In the genomic region with DNA sequence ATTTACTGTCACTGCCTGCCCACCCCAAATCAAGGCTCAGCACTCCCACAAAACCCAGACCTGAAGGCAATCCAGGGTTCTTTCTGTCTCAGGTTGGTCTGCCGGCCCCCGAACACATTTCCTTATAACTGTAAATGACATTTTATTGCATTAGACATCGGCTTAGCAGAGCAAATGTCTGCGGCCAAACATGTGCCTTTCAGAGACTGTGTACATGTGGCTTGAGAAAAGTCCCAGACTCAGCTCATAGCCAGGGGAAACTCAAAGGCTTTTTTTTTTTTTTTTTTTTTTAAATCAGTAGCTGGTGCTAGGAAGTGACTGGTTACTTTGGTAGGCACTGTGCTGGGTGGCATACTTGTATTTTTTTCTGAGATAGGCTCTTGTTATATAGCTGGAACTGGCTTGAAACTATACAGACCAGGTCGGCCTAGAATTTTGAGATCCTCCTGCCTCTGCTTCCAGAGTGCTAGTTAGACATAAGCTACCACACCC, we compare ENCODE assay signal across 8 mouse cellular contexts. TPM values are rescaled to one million over a fixed set of nuclear protein-coding genes. Genes with fewer than 3 reads are reported as not detected.
DNase-seq lines count a peak whose midpoint lies in the region; ATAC-seq and TF ChIP-seq lines count a peak whose summit lies in the region.

No protein-coding gene starts in this region.

- peaks cover 20% of the 10 kb centered on the region for H3K79me2 ChIP-seq in CH12.LX (replicated peaks; ENCODE audit: control insufficient read depth, extremely low read depth, insufficient read depth, poor library complexity, severe bottlenecking)

- peak overlapping the region; percentile 90 for H3K4me3 ChIP-seq in heart, embryonic 10.5 days
- H3K4me3 ChIP-seq in CH12.LX (replicated peaks in 1 of 3; ENCODE audit: low read depth in 2 of 3, low read length in 2 of 3, poor library complexity in 1 of 3): peak overlapping the region; percentile 74 to 97 (median 78)
- H3K4me3 ChIP-seq in hindbrain, embryonic 10.5 days: peak overlapping the region; percentile 77
- no peak overlapping the region for H3K4me3 ChIP-seq in liver, postnatal 0 days (ENCODE audit: low read depth, low read length)

- no peak for TF ChIP-seq POLR2A in CH12.LX (IDR thresholded peaks at IDR 0.05; ENCODE audit: low read depth, low read length)

- 94% methylated on average over 5 of the region's 5 CpGs for WGBS in heart, embryonic 10.5 days
- WGBS in hindbrain, embryonic 10.5 days: 96% methylated on average over 5 of the region's 5 CpGs
- 88% methylated on average over 5 of the region's 5 CpGs for WGBS in liver, postnatal 0 days (ENCODE audit: insufficient replicate concordance)

- H3K4me1 ChIP-seq in heart, embryonic 10.5 days: peaks cover 14% of the 10 kb centered on the region
- H3K4me1 ChIP-seq in CH12.LX (ENCODE audit: control insufficient read depth in 1 of 2, insufficient read depth in 2 of 2): peaks cover 3 to 28% of the 10 kb centered on the region in 2 experiments; a peak in 3 of 4 replicates
- peaks cover 37% of the 10 kb centered on the region for H3K4me1 ChIP-seq in hindbrain, embryonic 10.5 days (replicated peaks)
- peaks cover 16% of the 10 kb centered on the region for H3K4me1 ChIP-seq in liver, postnatal 0 days (ENCODE audit: insufficient read depth)

- dilution Hi-C loops in CH12.LX (cut with MboI; ENCODE audit: extremely low pct_ligation_motif_present, extremely low pct_unique_long_range_greater_than_20kb, low sequenced_read_pairs): no loop called here

- peak overlapping the region; percentile 86 for H3K9ac ChIP-seq in CH12.LX (ENCODE audit: insufficient read depth, low read depth)
- H3K9ac ChIP-seq in liver, postnatal 0 days (replicated peaks): peak overlapping the region; percentile 82; the same call in 1 of the 2 replicates

- TF ChIP-seq RAD21 in CH12.LX (IDR thresholded peaks at IDR 0.05; ENCODE audit: low read depth, low read length): no peak

- no peak for ATAC-seq in liver, postnatal 0 days

- no peaks in the 10 kb centered on the region for H3K27me3 ChIP-seq in heart, embryonic 10.5 days (ENCODE audit: insufficient read depth, poor library complexity, severe bottlenecking)
- H3K27me3 ChIP-seq in CH12.LX (replicated peaks): no peaks in the 10 kb centered on the region
- no peaks in the 10 kb centered on the region for H3K27me3 ChIP-seq in hindbrain, embryonic 10.5 days (ENCODE audit: insufficient read depth, poor library complexity, severe bottlenecking)
- no peaks in the 10 kb centered on the region for H3K27me3 ChIP-seq in liver, postnatal 0 days (ENCODE audit: insufficient read depth, low read length)

- TF ChIP-seq CTCF in CH12.LX (conservative IDR thresholded peaks at IDR 0.05 in 1 of 2, IDR thresholded peaks at IDR 0.05 in 1 of 2; ENCODE audit: low read depth in 2 of 2, low read length in 2 of 2): no peak
- TF ChIP-seq CTCF in liver, postnatal 0 days (IDR thresholded peaks at IDR 0.05; ENCODE audit: low read depth): no peak

- H3K4me2 ChIP-seq in CH12.LX (ENCODE audit: insufficient read depth, low read depth, poor library complexity, severe bottlenecking): peak overlapping the region; percentile 47
- peak overlapping the region; percentile 85 for H3K4me2 ChIP-seq in liver, postnatal 0 days (ENCODE audit: low read depth, low read length)

- DNase-seq in heart, embryonic 10.5 days (ENCODE audit: low spot score): peak; percentile 28
- DNase-seq in heart, postnatal 25 days (ENCODE audit: low spot score): no peak
- peak; percentile 39 for DNase-seq in CH12.LX (ENCODE audit: extremely low read depth)
- no peak for DNase-seq in hindbrain, embryonic 10.5 days (ENCODE audit: low spot score)
- DNase-seq in liver, postnatal 0 days: no peak
- no peak for DNase-seq in adrenal gland, adult 8-10 months
- no peak for DNase-seq in thymus, postnatal 25 days
- no peak for DNase-seq in cerebellum, postnatal 10 days

- peaks cover 53% of the 10 kb centered on the region for H3K36me3 ChIP-seq in heart, embryonic 10.5 days
- peaks cover 41 to 68% of the 10 kb centered on the region in 2 experiments for H3K36me3 ChIP-seq in CH12.LX (replicated peaks in 1 of 2; ENCODE audit: control insufficient read depth in 1 of 2, insufficient read depth in 1 of 2, low read length in 1 of 2)
- H3K36me3 ChIP-seq in hindbrain, embryonic 10.5 days: peaks cover 63% of the 10 kb centered on the region
- H3K36me3 ChIP-seq in liver, postnatal 0 days (replicated peaks; ENCODE audit: insufficient read depth, low read length): peaks cover 15% of the 10 kb centered on the region; the same call in 1 of the 2 replicates

- intact Hi-C loops in heart, postnatal 25 days (cut with DNase I): loop anchor here (2.0 kb wide), 2 partner anchors 13 to 35 kb away; no protein-coding TSS in a partner anchor

- H3K9me3 ChIP-seq in heart, embryonic 10.5 days: no peaks in the 10 kb centered on the region
- no peaks in the 10 kb centered on the region for H3K9me3 ChIP-seq in CH12.LX (replicated peaks; ENCODE audit: low read length)
- no peaks in the 10 kb centered on the region for H3K9me3 ChIP-seq in hindbrain, embryonic 10.5 days
- H3K9me3 ChIP-seq in liver, postnatal 0 days (ENCODE audit: low read length): no peaks in the 10 kb centered on the region

- 0 out of 2 replicates have a peak overlapping the region, but pooled peaks have one; percentile 98 for H3K27ac ChIP-seq in heart, embryonic 10.5 days
- no peak overlapping the region for H3K27ac ChIP-seq in CH12.LX (ENCODE audit: insufficient read depth, low read depth)
- H3K27ac ChIP-seq in hindbrain, embryonic 10.5 days: peak overlapping the region; percentile 99
- H3K27ac ChIP-seq in liver, postnatal 0 days (ENCODE audit: low read depth): 0 out of 2 replicates have a peak overlapping the region, but pooled peaks have one; percentile 81

- in situ Hi-C loops in CH12.LX (cut with MboI; ENCODE audit: low pct_ligation_motif_present, low pct_unique_long_range_greater_than_20kb, low sequenced_read_pairs): no loop called here

- no peak for TF ChIP-seq EP300 in CH12.LX (IDR thresholded peaks at IDR 0.05; ENCODE audit: low read length)
- TF ChIP-seq EP300 in liver, postnatal 0 days (IDR thresholded peaks at IDR 0.05; ENCODE audit: low read depth): no peak

TF ChIP-seq in CH12.LX, 34 proteins besides CTCF, POLR2A, EP300 and RAD21 (continues in another document):
- TF ChIP-seq MAZ (IDR thresholded peaks at IDR 0.05; ENCODE audit: low read depth, low read length): no peak
- TF ChIP-seq ETS1 (conservative IDR thresholded peaks at IDR 0.05; ENCODE audit: low read depth, low read length): no peak
- 0 out of 2 replicates have a peak, but pooled peaks have one; percentile 10 for TF ChIP-seq IRF4 (IDR thresholded peaks at IDR 0.05; ENCODE audit: low read depth, low read length)
- TF ChIP-seq SIN3A (IDR thresholded peaks at IDR 0.05; ENCODE audit: low read length): peak; percentile 18; the same call in 1 of the 2 replicates

RNA-seq across cellular contexts. Expression of gene Dbil5, which starts 1.3 kb away (rescaled TPM):
- polyA plus RNA-seq in heart, embryonic 10.5 days (2016; fragmentation: Nextera tagmentation; extraction: Ambion mirVana): 0.80 and 1.1 TPM in 2 replicates
- total RNA-seq in heart, postnatal 25 days (2021): not detected
- total RNA-seq in CH12.LX (2012; rRNA removed): 0.97 and 1.6 TPM in 2 replicates
- total RNA-seq in CH12.LX (2014; rRNA removed): 1.3 and 1.4 TPM in 2 replicates
- polyA plus RNA-seq in CH12.LX (2012; ENCODE audit: insufficient read length, low read depth): 1.5 TPM in 1 of 2 replicates, not detected in the other
- polyA plus RNA-seq in hindbrain, embryonic 10.5 days (2016; fragmentation: Nextera tagmentation; extraction: Ambion mirVana): 0.48 and 0.51 TPM in 2 replicates
- 0.73 and 0.86 TPM in 2 replicates for polyA plus RNA-seq in liver, postnatal 0 days (2015; fragmentation: Nextera tagmentation; extraction: Ambion mirVana)
- total RNA-seq in adrenal gland, adult 8-10 months (2022): under 1 TPM in 1 of 4 experiments, not detected in 3; 0.46 TPM

RNA-seq across cellular contexts. Expression of gene Gemin4, which starts 1.4 kb away (rescaled TPM):
- polyA plus RNA-seq in heart, embryonic 10.5 days (2016; fragmentation: Nextera tagmentation; extraction: Ambion mirVana): 40.0 and 42.1 TPM in 2 replicates
- total RNA-seq in heart, postnatal 25 days (2021): 1 to 10 TPM; 1.4 to 3.2 TPM
- total RNA-seq in CH12.LX (2012; rRNA removed) (41.3 and 57.2 TPM in 2 replicates), CH12.LX (2014; rRNA removed) (44.4 and 51.6 TPM in 2 replicates)
- polyA plus RNA-seq in CH12.LX (2012; ENCODE audit: insufficient read length, low read depth): 34.2 and 46.5 TPM in 2 replicates
- polyA plus RNA-seq in hindbrain, embryonic 10.5 days (2016; fragmentation: Nextera tagmentation; extraction: Ambion mirVana): 45.4 and 49.9 TPM in 2 replicates
- 6.8 and 9.5 TPM in 2 replicates for polyA plus RNA-seq in liver, postnatal 0 days (2015; fragmentation: Nextera tagmentation; extraction: Ambion mirVana)
- total RNA-seq in adrenal gland, adult 8-10 months (2022): 10 to 100 TPM in 3 of 4 experiments, 1 to 10 TPM in 1; 8.9 to 13.9 (median 10.9) TPM

RNA-seq across cellular contexts. Expression of gene Mrm3, which starts 27.4 kb away (rescaled TPM):
- 27.8 and 29.1 TPM in 2 replicates for polyA plus RNA-seq in heart, embryonic 10.5 days (2016; fragmentation: Nextera tagmentation; extraction: Ambion mirVana)
- 10 to 100 TPM; 23.1 to 25.0 TPM for total RNA-seq in heart, postnatal 25 days (2021)
- total RNA-seq in CH12.LX (2012; rRNA removed) (40.2 and 52.0 TPM in 2 replicates), CH12.LX (2014; rRNA removed) (35.1 and 40.6 TPM in 2 replicates)
- polyA plus RNA-seq in CH12.LX (2012; ENCODE audit: insufficient read length, low read depth): 41.2 and 41.6 TPM in 2 replicates
- 21.5 and 24.7 TPM in 2 replicates for polyA plus RNA-seq in hindbrain, embryonic 10.5 days (2016; fragmentation: Nextera tagmentation; extraction: Ambion mirVana)
- 13.9 and 14.8 TPM in 2 replicates for polyA plus RNA-seq in liver, postnatal 0 days (2015; fragmentation: Nextera tagmentation; extraction: Ambion mirVana)
- total RNA-seq in adrenal gland, adult 8-10 months (2022): 10 to 100 TPM; 18.3 to 23.6 (median 20.1) TPM

RNA-seq across cellular contexts. Expression of gene Glod4, which starts 27.4 kb away (rescaled TPM):
- polyA plus RNA-seq in heart, embryonic 10.5 days (2016; fragmentation: Nextera tagmentation; extraction: Ambion mirVana): 126 and 135 TPM in 2 replicates
- total RNA-seq in heart, postnatal 25 days (2021): 10 to 100 TPM; 34.8 to 41.1 TPM
- total RNA-seq in CH12.LX (2012; rRNA removed): 189 and 190 TPM in 2 replicates
- 161 and 186 TPM in 2 replicates for total RNA-seq in CH12.LX (2014; rRNA removed)
- polyA plus RNA-seq in CH12.LX (2012; ENCODE audit: insufficient read length, low read depth): 121 and 158 TPM in 2 replicates
- 126 and 130 TPM in 2 replicates for polyA plus RNA-seq in hindbrain, embryonic 10.5 days (2016; fragmentation: Nextera tagmentation; extraction: Ambion mirVana)
- polyA plus RNA-seq in liver, postnatal 0 days (2015; fragmentation: Nextera tagmentation; extraction: Ambion mirVana): 41.8 and 43.6 TPM in 2 replicates
- total RNA-seq in adrenal gland, adult 8-10 months (2022): 100 to 1,000 TPM in 1 of 4 experiments, 10 to 100 TPM in 3; 89.4 to 107 (median 93.5) TPM

RNA-seq across cellular contexts. Expression of gene Fam57a, which starts 36.6 kb away (rescaled TPM):
- polyA plus RNA-seq in heart, embryonic 10.5 days (2016; fragmentation: Nextera tagmentation; extraction: Ambion mirVana): 32.7 and 35.9 TPM in 2 replicates
- total RNA-seq in heart, postnatal 25 days (2021): 1 to 10 TPM; 4.1 TPM
- total RNA-seq in CH12.LX (2012; rRNA removed): 10.2 and 12.3 TPM in 2 replicates
- total RNA-seq in CH12.LX (2014; rRNA removed): 5.8 and 7.0 TPM in 2 replicates
- 3.4 and 3.9 TPM in 2 replicates for polyA plus RNA-seq in CH12.LX (2012; ENCODE audit: insufficient read length, low read depth)
- 32.6 and 33.6 TPM in 2 replicates for polyA plus RNA-seq in hindbrain, embryonic 10.5 days (2016; fragmentation: Nextera tagmentation; extraction: Ambion mirVana)
- polyA plus RNA-seq in liver, postnatal 0 days (2015; fragmentation: Nextera tagmentation; extraction: Ambion mirVana): 2.3 and 2.5 TPM in 2 replicates
- total RNA-seq in adrenal gland, adult 8-10 months (2022): 1 to 10 TPM; 4.4 to 7.7 (median 5.7) TPM

Comparison
In these comparisons a context has a peak if more than half of its experiments do, and no peak if none do; other contexts are left out.
1. DNase-seq: peak in heart, embryonic 10.5 days (single experiment) and CH12.LX (single experiment); none in heart, postnatal 25 days (single experiment), hindbrain, embryonic 10.5 days (single experiment), liver, postnatal 0 days (single experiment), adrenal gland, adult 8-10 months (single experiment), thymus, postnatal 25 days (single experiment) and cerebellum, postnatal 10 days (0 of 2).